Mouse (Mus musculus): ENCODE measurements around the gene Gm37240. TPM values are rescaled to one million over a fixed set of nuclear protein-coding genes. Genes with fewer than 3 reads are reported as not detected.

Gene Gm37240
- total RNA-seq, 1 experiment from 2014 or later = 10.8 TPM

- peak; percentile 47 for DNase-seq
Measured at GRCm38 (mm10) chr3:84815461-84815860, 1071.9 kb downstream of the Gm37240 start.

GRCm38 (mm10) chr3:84814762-84815381 lies 1072.4 kb downstream of the Gm37240 start, which contains the start of gene Fbxw7:
Gene Fbxw7, plus strand, starts transcription at chr3:84815268.
- no peak for DNase-seq

- DNase-seq = peak; percentile 100
Measured at GRCm38 (mm10) chr3:84814157-84814761, 1073.1 kb downstream of the Gm37240 start.

GRCm38 (mm10) chr3:84813436-84814156 lies 1073.7 kb downstream of the Gm37240 start:
- DNase-seq = no peak

- DNase-seq = no peak
Measured at GRCm38 (mm10) chr3:84810803-84811202, 1076.5 kb downstream of the Gm37240 start.

- no peak for DNase-seq
Measured at GRCm38 (mm10) chr3:84808906-84809305, 1078.4 kb downstream of the Gm37240 start.

GRCm38 (mm10) chr3:84807826-84808225 lies 1079.5 kb downstream of the Gm37240 start:
- DNase-seq = no peak

- no peak for DNase-seq
Measured at GRCm38 (mm10) chr3:84806206-84806605, 1081.1 kb downstream of the Gm37240 start.

- DNase-seq = no peak
Measured at GRCm38 (mm10) chr3:84804036-84804435, 1083.3 kb downstream of the Gm37240 start.

GRCm38 (mm10) chr3:84787914-84788313 lies 1099.4 kb downstream of the Gm37240 start:
- DNase-seq = no peak

GRCm38 (mm10) chr3:84776084-84776483 lies 1111.2 kb downstream of the Gm37240 start:
- no peak for DNase-seq

GRCm38 (mm10) chr3:84775577-84775976 lies 1111.7 kb downstream of the Gm37240 start:
- no peak for DNase-seq

- DNase-seq = no peak
Measured at GRCm38 (mm10) chr3:84775067-84775423, 1112.3 kb downstream of the Gm37240 start.

GRCm38 (mm10) chr3:84774246-84775066 lies 1112.9 kb downstream of the Gm37240 start:
- DNase-seq = no peak

GRCm38 (mm10) chr3:84771980-84772379 lies 1115.3 kb downstream of the Gm37240 start:
- DNase-seq = no peak

GRCm38 (mm10) chr3:84770518-84770917 lies 1116.8 kb downstream of the Gm37240 start:
- no peak for DNase-seq

GRCm38 (mm10) chr3:84769411-84769810 lies 1117.9 kb downstream of the Gm37240 start:
- no peak for DNase-seq

GRCm38 (mm10) chr3:84768940-84769339 lies 1118.4 kb downstream of the Gm37240 start:
- no peak for DNase-seq

GRCm38 (mm10) chr3:84753816-84754215 lies 1133.5 kb downstream of the Gm37240 start:
- no peak for DNase-seq

- DNase-seq = no peak
Measured at GRCm38 (mm10) chr3:84749222-84749621, 1138.1 kb downstream of the Gm37240 start.

- DNase-seq = no peak
Measured at GRCm38 (mm10) chr3:84748139-84748538, 1139.2 kb downstream of the Gm37240 start.

- peak; percentile 24 for DNase-seq
Measured at GRCm38 (mm10) chr3:84745537-84746189, 1141.7 kb downstream of the Gm37240 start.

Measured in adrenal gland, postnatal 25 days (tissue).